In the genomic region with DNA sequence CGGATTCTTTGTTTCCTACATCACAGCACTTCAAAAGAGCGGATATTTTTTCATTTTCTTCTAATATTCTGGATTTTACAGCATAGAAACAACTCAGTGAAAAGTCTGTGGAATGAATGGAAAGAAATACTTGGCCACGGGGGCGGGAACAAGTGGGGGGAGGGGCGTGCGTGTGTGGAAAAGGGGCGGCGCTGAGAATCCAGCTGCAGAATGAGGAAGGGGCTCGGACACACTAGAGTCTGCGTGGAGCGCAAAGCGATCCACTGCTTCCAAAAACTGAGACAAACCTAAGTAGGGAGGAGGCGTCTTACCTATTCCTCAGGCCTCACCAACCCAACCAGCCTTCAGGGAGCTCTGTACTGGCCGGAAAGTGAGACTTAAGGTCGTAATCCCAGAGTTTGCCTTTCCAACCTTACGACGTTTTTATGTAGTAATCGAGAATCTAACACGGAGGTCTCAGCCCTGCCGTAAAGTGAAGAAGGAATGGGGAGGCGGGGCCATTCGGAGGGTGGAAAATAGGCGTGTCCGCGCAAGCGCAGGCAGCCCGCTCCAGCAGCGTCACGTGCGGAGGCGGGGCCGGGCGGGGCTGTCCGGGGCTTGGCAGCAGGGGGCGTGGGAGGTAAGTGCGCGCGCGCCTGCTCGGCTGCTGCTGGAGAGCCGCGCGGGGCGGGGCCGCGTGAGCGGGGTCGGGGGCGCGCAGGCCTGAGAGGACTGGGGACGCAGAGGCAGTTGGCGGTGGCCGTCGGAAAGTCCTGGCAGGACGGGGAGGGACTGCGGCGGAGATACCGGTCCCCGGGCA, we compare ENCODE assay signal across 1 mouse cellular context.
TF ChIP-seq lines count a peak whose summit lies in the region.

A gene (minus strand): TSS at position 444 of the 799 bp plus-strand sequence.
A gene (plus strand): TSS at position 630 of the 799 bp plus-strand sequence.

TF ChIP-seq in MEL, 35 proteins besides CTCF, POLR2A, EP300 and RAD21 (continued from another document):
- TF ChIP-seq MAX (IDR thresholded peaks at IDR 0.05; ENCODE audit: low read length) (peak; percentile 50; the same call in 1 of the 2 replicates), SIN3A (IDR thresholded peaks at IDR 0.05; ENCODE audit: low read length) (no peak; the same call in none of the 2 replicates), CHD1 (IDR thresholded peaks at IDR 0.05; ENCODE audit: low read depth, low read length) (no peak), MXI1 (IDR thresholded peaks at IDR 0.05; ENCODE audit: low read depth, low read length) (peak; percentile 54), ZMIZ1 (IDR thresholded peaks at IDR 0.05; ENCODE audit: low read depth, low read length) (peak; percentile 68; the same call in 1 of the 2 replicates), POLR2AphosphoS2 (IDR thresholded peaks at IDR 0.05; ENCODE audit: low read length) (peak; percentile 93), UBTF (IDR thresholded peaks at IDR 0.05; ENCODE audit: borderline replicate concordance, insufficient read depth, low read depth, low read length) (no peak), BHLHE40 (IDR thresholded peaks at IDR 0.05; ENCODE audit: borderline replicate concordance, low read depth, low read length) (peak; percentile 100), ZNF384 (IDR thresholded peaks at IDR 0.05; ENCODE audit: low read depth, low read length) (no peak; the same call in 1 of the 2 replicates), JUND (IDR thresholded peaks at IDR 0.05; ENCODE audit: low read depth, low read length) (no peak), RCOR1 (IDR thresholded peaks at IDR 0.05; ENCODE audit: low read depth, low read length) (no peak), USF2 (IDR thresholded peaks at IDR 0.05; ENCODE audit: borderline replicate concordance in 1 of 2, insufficient read depth in 1 of 2, low read depth in 1 of 2, low read length in 2 of 2) (peak in 1 of 2 experiments; percentile 82; a peak in 2 of 4 replicates), TCF12 (IDR thresholded peaks at IDR 0.05; ENCODE audit: low read depth, low read length) (peak; percentile 37; the same call in 1 of the 2 replicates), ZKSCAN1 (IDR thresholded peaks at IDR 0.05; ENCODE audit: low read depth, low read length) (no peak), SMC3 (IDR thresholded peaks at IDR 0.05; ENCODE audit: low read depth, low read length) (no peak), MEF2A (IDR thresholded peaks at IDR 0.05; ENCODE audit: extremely low read depth, insufficient replicate concordance, low read depth, low read length, poor library complexity, severe bottlenecking) (no peak; the same call in 1 of the 2 replicates), E2F4 (IDR thresholded peaks at IDR 0.05; ENCODE audit: borderline replicate concordance, low read depth, low read length) (no peak), GABPA (IDR thresholded peaks at IDR 0.05; ENCODE audit: low read depth, low read length) (no peak)
